Mouse (Mus musculus): ENCODE measurements around the gene Treml4.

Gene Treml4

DNA sequence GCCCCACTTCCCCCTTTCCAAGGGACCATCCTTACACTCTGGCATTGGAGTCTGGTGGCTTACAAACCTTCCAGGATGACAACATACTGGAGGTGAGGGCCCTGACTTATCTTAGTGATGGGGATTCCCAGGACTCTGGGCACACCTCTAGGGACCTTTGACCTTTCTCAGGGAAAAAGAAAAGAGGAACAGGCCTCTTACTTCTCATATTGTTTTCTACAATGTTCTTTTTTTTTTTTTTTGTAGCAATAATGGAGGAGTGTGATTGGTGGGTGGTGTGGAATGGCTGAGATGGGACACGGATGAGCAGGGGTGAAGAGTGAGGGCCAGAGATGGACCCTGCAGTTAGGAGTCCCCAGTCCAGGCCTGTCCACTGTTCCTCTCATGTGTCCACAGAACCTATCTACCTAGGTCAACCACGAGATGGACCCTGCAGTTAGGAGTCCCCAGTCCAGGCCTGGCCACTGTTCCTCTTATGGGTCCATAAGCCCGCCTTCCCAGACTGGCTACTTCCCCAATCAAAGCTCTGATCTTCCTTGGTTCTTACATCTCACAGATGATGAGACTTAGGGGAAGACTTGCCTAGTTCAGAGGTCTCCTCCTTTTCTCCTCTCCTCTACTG is at the start of gene Treml4:
Gene Treml4, plus strand, starts transcription at position 555 of the 622 bp plus-strand sequence.
- DNase-seq = no peak

DNA sequence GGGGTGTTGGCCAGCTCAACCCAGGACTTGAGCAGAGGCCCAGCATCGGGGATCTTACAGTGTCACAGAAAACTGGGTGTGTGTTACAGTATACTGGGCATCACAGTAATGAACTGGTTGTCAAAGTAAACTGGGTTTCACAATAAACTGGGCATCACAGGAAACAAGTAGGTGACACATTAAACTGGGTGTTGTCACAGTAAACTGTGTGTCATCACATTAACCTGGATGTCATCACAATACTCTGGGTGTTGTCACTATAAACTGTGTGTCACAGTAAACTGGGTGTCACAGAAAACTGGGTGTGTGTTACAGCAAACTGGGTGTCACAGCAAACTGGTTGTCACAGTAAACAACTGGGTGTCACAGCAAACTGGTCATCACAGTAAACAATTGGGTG is 48.7 kb upstream of the Treml4 start:
- DNase-seq = no peak

DNA sequence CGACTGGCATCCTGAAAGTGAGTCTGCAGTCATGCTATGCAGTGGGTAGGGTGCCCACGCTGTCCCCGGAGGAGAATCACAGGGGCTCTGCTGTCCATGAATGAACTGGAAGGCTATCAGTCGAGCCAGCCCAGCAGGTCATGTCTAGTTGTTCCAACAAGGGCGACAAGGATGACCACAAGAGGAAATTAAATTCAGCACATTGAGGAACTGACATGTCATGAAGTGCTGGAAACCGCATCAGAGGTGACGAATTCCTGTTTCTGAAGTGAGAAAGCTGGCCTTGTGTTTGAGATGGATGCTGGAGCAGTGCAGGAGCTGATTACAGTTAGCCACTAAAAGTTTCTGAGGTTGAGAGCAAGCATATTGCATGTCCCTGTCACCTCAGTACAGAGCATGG is 33.4 kb upstream of the Treml4 start:
- no peak for DNase-seq

DNA sequence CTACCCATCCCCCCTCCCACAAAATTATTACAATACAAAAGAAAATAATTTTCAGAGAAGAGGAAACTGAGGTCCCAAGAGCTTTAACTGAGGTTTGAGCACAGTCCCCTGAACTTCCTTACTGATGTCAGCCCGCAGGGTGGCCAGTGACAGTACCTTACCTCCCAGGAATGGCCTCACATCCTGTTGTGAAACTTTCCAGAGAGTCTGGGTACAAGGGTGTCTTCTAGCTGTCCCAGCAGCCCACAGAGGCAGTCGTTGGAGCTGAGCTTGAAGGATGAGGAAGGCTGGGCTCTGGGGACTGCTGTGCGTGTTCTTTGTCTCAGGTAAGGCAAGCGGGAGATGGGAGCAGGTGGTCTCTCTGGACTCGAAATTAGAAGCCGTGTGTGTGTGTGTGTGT is 31.6 kb upstream of the Treml4 start, which contains the start of gene Trem1:
Gene Trem1, plus strand, starts transcription at position 251 of the 400 bp plus-strand sequence.
- no peak for DNase-seq

DNA sequence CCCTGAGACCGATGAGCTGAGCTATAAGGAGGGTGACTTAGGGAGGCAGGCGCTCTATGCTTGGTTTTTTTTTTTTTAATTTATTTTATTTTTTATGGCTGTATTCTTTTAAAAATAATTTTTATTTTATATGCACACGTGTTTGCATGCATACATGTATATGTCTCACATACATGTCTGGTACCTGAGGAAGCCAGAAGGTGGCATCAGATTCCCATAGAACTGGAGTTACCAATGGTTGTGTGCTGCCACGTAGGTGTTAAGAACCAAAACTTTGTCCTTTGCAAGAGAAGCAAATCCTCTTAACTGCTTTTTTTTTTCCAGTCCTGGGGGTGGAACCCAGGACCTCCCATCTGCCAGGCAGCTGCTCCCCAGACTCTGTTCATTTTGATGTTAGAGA is 30.3 kb upstream of the Treml4 start:
- DNase-seq = no peak

DNA sequence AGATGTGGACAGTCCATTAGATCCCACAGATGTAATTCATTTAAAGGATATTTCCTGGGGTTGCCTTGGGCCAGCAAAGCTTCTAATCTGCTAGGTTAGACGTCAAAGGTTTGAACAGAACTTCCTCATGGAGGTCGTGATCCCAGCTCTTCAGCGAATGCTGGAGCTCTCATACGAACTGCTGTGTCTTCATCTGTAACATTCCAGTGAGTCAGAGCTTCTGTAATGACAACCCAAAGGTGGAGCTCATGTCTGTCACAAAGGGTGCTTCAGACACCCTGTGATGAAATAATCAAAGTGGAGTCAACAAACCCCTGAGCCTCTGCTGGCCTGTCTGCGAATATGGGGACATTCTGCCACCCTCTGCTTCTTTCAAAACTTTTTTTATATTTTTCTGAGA is 29.5 kb upstream of the Treml4 start:
- DNase-seq = no peak

DNA sequence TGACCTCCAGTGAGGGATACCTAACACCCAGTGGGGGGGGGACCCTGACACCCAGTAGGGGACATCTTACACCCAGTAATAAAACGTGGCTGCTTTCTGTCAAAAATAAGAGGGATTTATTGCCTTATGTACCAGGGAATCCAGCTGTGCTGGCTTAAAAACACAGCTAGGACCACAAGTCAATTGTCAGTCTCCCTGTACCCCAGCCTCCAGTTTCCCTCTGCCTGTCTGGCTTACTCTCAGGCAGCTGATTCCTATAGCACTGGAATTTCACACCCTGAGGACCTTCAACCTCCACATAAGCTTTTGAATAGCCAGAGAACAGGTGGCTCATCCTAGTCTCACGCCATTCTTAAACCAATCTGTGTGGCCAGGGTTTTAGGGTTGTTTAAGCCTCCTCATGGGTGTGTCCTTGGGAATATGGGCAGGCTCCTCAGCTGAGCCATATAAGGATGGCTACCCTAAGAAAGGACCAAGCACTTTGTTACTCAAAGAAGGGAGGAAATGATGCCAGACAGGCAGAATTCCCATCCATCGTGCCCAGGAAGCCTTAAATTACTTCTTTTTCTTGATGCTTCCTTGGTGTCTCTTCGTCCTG is 28.2 kb upstream of the Treml4 start:
- DNase-seq = no peak

DNA sequence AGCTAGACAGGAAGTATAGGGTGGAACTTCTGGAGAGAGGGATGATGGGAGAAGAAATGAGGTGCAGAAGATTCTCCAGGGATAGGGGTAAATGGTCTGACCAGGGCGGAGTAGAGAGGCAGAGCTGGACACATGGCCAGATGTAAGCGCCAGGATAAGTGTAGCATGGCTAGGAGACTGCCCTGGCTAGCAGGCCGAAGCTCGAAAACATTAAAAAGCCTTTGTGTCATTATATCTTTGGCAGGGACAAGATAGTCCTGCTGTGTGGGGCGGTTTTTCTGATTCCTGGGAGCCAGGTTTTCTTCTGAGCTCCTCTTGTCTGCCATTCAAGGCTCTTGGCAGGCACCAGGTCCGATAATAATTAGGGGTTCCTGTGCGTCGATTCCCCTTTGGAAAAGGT is 26.5 kb upstream of the Treml4 start:
- DNase-seq = no peak

DNA sequence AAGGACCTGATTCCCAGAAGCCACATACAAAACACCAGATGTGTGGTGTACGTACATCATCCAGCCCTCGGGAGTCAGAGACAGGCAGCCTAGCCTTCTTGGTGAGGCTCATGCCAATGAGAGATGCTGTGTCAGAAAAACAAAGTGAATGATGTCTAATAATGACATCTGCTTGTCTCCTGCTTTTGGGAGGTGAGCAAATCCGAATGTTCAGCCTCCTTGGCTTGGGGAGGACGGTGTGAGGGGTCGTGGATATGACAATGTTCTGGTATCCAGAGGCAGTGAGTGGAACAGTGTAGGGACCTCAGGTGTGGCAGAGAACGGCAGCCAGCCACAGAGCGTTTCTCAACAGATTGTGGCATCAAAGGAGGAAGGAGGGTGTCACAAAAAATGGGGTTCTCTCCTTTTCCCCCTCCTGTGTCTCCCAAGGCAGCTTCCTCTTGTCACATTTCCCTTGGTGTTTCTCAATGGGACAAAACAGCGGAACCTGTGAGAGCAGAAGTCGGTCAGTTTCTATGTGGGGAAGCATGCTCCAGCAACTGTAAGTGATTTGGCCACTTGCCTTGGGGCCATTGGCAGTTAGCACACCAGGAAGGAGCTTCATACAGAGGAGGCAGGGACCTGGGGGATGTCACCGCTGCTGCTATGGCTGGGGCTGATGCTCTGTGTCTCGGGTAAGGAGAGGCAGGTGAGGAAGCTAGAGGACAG is 16.7 kb upstream of the Treml4 start, which contains the start of gene Trem3:
Gene Trem3, plus strand, starts transcription at position 557 of the 708 bp plus-strand sequence.
- DNase-seq = no peak

DNA sequence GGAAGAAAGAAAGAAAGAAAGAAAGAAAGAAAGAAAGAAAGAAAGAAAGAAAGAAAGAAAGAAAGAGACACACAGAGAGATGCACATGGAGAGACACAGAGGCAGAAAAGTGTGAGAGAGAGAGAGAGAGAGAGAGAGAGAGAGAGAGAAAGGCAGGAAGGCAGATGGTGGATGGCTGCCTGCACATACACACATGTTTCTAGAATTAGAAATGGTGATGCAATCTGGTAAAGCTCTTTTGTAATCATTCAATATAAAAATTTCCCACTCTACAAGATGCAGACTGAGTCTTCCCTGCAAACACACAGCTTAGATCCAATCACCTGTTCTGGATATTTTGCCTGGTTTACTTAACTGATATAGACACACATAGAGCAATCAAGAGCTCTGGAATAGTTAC is 15.1 kb upstream of the Treml4 start:
- peak; percentile 42 for DNase-seq

DNA sequence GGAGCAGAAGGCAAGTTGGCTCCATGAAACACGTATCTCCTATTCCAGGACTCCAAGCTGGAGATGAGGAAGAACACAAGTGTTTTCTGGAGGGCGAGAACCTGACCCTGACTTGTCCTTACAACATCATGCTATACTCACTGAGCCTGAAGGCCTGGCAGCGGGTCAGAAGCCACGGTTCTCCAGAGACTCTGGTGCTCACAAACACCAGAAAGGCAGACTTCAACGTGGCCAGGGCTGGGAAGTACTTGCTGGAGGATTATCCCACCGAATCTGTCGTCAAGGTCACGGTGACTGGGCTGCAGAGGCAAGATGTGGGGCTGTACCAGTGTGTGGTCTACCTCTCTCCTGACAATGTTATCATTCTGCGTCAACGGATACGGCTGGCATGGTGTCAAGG is 14.6 kb upstream of the Treml4 start:
- no peak for DNase-seq

DNA sequence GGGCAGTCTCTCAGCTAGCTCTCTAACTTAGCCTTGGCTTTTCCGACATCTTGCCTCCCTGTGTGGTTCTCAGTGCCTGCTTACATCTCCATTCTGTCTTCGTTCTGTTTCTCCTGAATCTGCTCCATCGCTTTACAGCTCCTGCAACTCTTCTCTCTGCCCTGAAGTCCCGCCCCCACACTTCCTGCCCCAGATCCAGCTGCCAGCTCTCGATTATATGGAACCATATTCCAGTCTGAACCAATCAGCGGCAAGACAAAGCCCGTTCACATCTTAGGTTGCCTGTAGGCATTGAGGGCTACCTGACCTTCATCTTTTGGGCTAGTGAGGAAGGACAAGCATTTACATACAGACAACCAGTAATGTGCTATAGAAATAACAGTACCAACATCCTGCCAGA is 13.5 kb upstream of the Treml4 start:
- DNase-seq = no peak

DNA sequence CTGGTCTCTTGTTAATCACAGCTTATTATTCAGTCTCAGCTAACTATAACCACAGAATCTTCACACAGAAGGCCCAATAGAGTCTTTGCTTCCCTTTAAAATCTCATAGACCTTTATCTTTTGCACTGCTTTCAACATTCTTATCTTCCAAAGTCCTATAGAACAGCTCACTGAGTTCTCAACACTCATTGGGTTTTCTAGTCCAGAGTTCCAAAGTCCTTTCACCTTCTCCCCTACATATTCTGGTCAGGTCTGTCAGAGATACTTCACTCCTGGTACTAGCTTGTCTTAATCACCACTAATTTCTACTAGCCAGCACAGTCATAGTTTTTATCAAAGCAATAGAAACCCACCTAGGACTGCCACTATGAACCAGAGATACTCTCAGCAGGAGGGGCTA is 7.5 kb upstream of the Treml4 start:
- DNase-seq = no peak

DNA sequence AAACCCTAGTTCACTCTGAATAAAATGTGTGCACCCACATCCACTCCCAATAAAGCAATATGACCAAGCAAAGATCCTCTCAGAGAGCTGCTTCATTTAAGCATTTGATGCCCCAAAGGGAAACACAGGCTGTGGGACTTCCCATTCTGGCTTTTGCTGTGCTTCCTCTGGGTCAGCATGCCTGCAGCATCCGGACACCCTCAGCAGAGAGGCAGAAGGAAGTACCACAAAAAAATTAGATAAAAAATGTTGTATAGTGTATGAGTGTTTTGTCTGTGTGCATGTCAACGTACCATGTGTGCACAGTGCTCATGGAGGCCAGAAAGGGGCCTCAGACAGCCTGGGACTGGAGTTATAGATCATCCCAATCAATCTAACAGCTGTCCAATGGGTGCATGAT is 2.2 kb upstream of the Treml4 start:
- DNase-seq = no peak

DNA sequence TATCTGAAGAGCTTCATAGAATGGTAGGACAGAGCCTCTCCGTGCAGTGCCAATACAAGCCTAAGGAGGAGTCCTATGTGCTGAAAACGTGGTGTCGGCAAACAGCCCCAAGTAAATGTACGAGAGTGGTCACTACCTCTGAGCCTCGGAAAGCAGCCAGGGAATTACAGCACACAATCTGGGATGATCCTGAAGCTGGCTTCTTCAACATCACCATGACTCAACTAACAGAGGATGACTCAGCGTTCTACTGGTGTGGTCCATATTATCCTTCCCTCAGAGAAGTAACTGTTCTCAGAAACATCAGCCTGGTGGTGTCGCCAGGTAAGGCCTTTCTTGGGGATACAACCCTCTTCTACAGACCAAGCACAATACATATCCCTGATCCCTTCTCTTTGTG is 567 bp downstream of the Treml4 start:
- DNase-seq = no peak

DNA sequence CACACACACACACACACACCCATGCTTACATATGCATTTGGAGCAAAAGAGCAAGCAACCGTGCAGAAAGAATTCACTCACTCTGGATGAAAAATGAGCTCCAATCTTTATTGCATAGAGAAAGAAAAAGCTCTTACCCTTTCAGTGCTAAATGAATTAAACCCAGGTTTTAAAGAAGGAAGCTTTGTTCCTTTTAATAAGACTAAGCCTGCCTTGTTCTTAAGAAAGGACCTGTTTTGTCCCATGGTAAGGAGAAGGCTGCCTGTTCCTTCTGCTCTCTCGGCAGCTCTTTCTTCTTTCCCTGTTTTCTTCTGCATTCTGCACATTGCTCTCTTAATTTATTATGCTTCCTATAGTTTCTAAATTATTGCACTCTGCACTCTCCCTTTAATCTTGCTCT is 2.0 kb downstream of the Treml4 start:
- no peak for DNase-seq

DNA sequence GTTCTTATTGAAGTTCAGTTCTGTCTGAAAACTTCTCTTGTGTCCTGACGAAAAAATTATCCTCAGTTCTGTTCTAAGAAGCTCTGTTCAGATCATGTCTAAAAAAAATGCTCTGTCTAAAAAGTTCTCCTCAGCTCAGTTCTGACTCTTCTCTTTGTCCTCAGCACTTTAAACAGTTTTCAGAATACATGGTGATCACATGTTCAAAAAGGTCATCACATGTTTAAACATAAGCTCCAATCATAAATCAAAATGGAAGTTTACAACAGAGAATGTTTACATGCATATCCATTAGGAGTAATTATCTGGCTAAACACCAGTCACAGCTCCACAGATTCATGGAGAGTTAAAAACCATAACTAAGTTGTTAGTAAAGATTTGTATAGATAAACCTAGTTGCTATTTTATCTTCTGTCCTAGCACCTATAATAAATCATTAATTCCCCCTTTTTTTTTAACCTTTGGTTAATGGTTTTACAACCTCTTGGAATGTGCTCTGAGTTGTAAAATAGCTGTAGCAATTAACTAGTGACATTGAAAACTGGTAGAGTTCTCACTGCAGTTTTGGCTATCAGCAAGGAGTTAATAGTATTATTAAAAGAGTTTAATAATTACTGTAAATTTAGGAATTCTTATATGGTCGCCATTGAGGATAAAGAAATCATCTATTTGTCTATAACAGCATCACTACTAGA is 2.7 kb downstream of the Treml4 start:
- DNase-seq = no peak

DNA sequence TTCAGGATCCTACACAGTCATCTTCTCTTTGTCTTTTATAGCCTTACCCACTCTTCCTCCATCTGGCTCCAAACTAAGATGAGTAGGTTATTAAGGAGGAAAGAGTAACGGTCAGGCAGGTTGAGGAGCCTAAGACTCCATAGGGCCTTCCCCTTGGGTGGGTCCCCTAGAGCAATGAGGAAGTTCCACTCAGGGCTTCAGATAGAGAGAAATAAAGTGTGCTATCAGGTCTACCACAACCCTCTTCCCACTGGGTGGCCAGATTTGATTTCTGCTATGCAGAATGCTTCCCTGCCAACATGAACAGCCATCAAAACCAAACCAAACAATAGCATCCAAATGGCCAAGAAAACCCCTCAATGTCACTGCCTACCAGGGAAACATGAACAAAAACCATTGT is 3.5 kb downstream of the Treml4 start:
- no peak for DNase-seq

DNA sequence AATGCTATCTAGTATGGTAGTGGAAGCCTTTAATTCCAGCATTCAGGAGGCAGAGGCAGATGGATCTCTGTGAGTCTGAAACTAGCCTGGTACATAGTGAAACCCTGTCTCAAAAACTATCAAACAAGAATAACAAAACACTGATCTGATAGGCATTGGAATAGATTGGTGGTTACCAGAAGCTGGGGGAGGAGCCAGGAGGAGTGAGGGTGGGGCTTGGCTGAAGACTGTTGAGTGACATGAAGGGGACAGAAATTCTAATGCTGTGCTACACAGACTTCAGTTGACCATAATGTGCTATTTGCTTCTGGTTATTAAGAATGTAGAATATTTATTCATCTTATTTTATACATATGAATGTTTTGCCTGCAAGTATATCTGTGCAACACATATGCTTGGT is 4.2 kb downstream of the Treml4 start:
- DNase-seq = no peak

DNA sequence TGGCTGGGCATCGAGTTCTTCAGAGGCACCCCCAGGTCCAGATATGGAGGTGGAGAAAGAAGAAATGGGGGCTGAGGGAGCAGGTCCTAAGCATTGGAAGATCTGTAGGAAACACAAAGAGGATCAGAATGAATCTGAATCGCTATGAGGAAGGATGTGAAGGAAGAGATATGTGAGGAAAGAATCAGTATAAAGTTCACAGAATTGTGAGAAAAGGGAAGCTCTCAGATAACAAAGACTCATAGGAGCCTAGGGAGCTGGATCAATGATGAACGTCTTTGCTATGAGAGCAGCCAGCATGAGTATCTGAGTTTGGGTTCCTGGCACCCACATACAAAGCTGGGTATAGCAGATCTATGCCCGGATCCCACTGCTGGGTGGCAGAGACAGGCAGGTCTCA is 5.7 kb downstream of the Treml4 start:
- DNase-seq = no peak

DNA sequence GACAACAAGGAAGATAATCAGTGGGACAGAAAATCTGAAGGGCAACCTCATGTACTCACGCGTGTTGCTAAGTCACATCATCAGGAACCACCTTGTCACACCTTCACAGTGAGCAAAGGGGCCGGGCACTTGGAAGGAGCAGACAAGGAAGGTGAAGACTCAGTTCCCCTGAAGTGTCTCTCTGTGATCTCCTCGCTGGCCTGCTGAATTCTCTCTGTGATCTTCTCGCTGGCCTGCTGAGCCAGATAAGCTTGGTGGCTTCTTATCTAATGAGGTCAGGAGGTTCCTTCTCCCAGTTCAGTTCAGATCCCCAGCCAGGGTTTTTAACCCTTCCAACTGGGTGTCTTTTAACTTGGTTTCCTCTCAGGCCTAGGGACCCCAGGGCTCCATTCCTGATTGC is 8.1 kb downstream of the Treml4 start:
- DNase-seq = no peak

DNA sequence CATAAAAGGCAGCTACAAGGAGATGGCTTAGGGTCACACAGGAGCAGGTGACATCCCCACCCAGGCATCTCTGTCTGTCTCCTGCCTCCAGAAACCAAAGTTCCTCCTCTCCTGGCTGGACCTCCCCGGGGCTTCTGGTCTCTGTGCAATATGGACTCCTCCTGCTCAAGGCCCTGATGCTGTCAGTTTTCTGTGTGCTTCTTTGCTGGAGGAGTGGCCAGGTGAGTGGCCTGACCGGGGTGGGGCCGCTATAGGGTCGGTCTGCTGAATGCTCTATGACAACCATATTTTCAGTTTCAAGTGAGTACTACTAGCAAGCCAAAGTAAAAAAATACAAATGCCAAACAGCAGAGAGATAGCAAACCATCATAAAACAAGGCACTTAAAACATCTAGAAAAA is 8.5 kb downstream of the Treml4 start:
- DNase-seq = no peak

DNA sequence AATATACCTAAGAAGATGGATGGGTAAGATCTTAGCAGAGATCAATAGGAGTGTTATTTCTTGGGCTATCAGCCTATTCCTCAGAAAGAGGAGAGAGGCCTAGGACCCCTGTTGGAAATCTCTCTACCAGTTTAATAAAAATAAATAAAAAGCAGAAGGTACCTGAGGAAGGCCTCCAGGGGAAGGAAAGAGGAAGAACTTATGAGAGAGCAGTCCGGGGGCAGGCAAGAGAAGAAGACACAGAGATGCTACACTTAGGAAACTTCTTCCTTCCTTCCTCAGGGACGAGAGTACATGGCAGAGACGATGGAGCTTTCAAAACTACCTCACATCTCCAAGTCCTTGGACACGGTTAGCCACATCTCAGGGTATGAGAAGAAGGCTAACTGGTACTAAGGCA is 10.0 kb downstream of the Treml4 start:
- no peak for DNase-seq

DNA sequence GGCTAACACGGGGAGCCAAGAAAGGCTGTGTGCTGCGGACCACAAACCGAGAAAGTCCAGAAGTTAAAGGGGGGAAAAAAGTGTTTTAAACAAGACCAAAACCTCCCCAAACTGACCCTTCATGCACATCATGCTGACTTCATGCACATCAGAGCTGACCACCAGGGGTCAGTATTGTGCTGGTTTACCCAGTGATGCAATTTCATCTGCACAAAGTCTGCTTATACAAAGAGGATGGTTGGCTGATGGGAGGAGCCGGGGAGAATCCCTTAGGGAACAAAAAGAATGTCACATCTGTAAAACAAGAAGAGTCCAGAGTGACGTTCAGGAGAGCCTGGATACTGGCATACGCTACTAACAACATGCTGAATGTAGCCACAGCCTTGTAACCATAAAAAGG is 10.8 kb downstream of the Treml4 start:
- DNase-seq = peak; percentile 75
